Mouse (Mus musculus): ENCODE measurements at regions not wholly inside any gene's neighbourhood (a gene's known extent, or its start where the extent isn't known, plus 50 kb on each side); places are given as distances from the start of the nearest gene placed in this dataset.

DNA sequence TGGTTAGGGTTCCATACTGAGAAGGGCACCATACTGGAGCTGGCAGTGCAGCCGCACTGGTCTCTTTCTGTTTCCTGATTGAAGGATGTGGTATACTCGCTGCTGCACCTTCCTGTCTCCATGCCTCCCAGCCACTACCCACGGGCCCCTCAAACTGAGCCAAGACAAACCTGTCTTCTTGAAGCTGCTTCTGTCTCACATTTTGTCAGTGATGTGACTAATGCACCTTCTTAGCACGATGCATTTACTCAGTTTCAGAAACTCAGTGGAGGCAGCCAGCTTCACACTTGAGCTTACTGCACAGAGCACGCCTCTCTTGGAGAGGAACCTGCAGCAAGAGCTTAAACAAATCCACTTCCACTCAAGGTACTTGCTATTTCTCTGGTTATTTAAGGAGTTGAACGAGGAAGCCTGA, 293.6 kb downstream of the Spry2 start:
- no peak for ATAC-seq (ENCODE audit: extremely low read depth, insufficient number of reproducible peaks, low FRiP score, poor library complexity, severe bottlenecking)

DNA sequence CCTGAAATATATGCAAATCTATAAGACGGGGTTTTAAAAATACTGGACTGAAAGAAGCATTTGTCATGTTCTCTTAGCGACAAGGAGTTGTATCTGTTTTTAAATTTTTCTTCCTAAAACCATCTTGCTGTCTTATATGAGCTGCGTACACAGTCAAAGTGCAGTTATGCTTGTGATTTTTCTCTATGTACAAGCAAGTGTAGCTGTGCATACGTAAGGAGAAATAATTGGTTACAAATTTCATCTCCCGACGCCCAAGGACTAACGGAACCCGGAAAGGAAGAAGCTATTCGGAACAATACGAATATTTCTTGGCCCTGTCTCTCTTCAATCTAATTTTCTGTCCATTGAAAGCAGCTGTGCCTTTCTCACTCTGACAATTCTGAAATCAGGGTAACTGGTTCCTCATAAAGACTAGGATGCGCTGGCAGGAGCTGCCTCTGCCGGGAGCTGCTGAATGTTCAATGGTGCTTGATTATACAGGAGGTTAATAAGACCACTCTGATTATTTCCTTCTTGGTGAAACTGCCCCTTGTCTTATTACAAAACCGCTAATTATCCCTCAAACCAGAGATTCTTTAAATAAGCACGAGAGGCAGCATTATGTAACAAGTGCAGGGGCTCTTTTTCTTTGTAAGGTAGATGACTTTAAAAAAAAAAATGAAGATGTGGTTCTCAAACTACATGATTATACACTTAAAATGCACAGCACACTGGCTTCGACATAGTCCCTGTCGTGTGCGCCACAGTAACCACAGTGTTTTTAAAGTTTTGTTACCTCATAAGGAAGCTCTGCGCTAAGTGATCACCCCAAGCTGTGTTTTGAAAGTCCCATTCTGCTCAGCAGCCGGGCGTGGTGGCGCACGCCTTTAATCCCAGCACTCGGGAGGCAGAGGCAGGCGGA, 296.8 kb downstream of the Spry2 start:
- ATAC-seq (ENCODE audit: extremely low read depth, insufficient number of reproducible peaks, low FRiP score, poor library complexity, severe bottlenecking): no peak

DNA sequence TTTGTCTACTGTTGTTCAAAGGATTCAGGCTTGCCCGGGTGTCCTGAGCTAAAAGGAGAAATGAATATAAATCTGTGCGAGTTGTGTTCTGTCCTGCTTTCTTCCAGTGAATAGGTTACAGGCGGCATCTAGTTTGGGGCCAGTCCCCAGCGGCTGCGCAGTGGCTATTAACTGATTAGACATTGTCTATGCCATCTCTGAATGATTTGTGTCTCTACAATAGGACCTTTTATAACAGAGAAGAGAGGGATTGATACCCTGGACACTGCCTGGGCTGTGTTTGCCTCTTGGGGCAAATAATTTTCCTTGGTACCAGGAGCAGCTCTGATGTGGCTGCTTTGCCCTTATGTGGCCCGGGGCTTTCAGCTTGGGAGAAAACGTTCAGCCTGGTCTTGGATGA, 306.9 kb downstream of the Spry2 start:
- ATAC-seq (ENCODE audit: extremely low read depth, insufficient number of reproducible peaks, low FRiP score, poor library complexity, severe bottlenecking): no peak

DNA sequence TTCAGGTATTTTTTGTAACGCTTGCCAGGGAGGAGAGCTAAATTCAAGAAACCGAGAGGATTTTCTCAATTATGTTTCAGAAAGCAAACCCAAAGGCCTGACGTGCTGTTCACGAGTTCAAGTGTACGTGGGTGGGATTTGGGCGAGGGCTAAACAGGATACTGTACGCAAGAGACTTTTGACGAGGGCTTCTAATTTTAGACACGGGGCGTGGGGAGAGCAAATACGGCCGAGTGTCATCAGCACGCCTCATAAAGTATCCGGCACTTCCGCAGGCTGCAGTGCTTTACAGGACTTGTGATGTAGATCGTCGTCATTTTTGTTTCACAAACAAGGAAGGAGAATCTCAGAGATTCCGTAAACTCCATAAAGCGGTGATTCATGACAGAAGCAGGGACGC, 307.4 kb downstream of the Spry2 start:
- ATAC-seq (ENCODE audit: extremely low read depth, insufficient number of reproducible peaks, low FRiP score, poor library complexity, severe bottlenecking): no peak

DNA sequence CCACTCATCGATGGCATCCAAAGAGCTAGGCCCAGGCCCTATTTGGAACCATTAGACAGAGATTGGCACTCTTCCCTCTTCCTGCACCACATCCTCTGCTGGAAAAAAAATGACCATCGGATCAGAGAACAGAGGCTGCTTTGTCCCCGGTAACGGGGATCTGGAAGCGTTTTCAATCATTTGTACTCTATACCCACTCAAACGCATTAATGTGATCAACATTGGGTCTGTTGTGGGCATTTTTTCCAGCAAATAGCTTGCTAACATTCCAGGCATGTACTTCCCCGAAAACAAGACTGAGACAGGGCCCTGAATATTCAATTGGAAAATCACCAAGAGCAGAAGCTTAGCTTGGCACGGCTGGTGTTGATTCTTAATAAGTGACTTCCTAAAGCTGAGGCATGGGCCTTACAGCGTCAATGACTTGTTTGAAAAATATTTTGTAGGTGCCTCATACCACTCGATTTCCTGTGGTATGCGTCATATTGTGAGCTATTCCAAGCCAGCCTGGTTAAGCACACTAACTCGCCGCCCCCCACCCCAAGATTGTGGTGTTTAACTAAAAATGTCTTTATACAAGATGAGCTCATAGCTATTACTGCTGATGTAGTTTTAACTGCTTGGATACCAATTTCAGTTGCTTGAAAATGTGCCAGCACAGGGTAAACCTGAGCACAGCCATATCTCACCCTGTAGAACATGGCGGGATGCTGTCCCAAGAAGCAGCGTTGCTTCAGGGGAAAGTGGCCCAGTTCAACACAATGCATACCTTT, 308.0 kb downstream of the Spry2 start:
- no peak for ATAC-seq (ENCODE audit: extremely low read depth, insufficient number of reproducible peaks, low FRiP score, poor library complexity, severe bottlenecking)

DNA sequence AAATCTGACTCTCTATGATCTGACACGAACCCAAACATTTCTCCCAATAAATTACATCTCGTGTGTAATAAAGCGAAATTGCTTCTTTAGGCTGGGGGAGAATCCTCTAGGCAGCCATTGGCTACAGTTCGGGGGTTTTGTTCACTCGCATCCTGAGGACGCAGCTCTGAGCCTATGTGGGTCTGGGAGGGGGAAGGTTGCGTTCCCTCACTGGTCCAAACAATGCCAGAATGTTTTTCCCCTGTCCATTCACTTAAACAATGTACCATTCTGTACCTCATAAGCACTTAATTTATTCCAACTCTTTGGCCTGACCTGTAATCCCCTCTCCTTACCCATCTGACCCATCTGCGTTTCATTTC, 308.6 kb downstream of the Spry2 start:
- ATAC-seq (ENCODE audit: extremely low read depth, insufficient number of reproducible peaks, low FRiP score, poor library complexity, severe bottlenecking): no peak

DNA sequence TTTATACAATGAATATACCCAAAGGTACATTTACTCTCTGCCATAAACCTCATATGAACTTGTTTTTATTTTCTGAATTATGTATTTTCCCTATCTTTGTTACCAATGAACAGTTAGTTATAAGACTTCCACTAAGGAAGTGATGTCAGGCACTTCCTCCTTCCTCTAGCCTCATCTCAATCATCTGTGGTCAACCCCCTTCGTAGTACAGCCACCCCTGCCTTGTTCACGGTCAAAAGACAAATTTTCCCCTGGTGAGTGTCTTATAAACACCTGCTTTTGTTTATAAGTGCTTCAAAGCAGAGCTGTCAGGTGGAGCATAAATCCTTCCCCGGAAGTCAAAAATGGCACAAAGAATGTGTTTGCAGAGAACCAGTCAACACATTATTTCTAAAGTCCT, 312.0 kb downstream of the Spry2 start:
- no peak for ATAC-seq (ENCODE audit: extremely low read depth, insufficient number of reproducible peaks, low FRiP score, poor library complexity, severe bottlenecking)

DNA sequence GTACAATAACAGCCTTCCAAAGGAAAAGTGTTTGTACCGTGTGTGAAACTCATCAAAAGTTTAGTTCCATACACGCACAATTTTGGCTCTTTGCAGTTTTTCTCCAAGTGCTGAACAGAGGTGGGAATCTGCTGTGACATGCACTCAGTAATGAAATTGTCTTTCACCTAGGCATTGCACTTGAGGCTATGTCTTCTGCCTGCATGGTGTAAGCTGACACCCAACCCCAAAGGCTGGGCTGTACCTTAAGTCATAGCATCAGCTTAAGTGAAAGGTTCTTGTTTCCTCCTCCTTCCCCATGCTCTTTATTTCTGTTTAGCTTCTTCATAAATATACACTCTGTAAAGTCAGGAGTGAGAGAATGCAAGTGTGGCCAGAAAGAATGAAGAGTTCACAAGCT, 313.1 kb downstream of the Spry2 start:
- ATAC-seq (ENCODE audit: extremely low read depth, insufficient number of reproducible peaks, low FRiP score, poor library complexity, severe bottlenecking): no peak

DNA sequence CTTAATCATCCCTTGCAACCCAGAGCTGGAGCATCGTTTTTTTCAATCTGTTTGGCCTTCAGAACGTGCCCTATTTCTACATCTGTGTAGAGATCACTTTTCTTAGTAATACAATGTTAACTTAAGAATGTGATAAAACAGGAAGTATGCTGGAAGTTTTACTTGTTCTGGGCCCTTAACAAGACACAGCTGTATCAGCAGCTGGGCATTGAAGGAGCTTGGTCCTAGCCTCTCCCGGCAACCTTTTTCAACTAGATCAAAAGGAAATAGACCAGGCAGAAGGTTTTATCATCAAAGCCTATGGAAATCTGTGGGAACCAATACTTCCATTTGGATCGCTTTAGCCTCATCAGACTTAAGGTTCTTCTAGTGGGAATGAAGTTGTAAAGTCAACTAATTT, 317.9 kb downstream of the Ndfip2 start:
- no peak for ATAC-seq (ENCODE audit: extremely low read depth, insufficient number of reproducible peaks, low FRiP score, poor library complexity, severe bottlenecking)

DNA sequence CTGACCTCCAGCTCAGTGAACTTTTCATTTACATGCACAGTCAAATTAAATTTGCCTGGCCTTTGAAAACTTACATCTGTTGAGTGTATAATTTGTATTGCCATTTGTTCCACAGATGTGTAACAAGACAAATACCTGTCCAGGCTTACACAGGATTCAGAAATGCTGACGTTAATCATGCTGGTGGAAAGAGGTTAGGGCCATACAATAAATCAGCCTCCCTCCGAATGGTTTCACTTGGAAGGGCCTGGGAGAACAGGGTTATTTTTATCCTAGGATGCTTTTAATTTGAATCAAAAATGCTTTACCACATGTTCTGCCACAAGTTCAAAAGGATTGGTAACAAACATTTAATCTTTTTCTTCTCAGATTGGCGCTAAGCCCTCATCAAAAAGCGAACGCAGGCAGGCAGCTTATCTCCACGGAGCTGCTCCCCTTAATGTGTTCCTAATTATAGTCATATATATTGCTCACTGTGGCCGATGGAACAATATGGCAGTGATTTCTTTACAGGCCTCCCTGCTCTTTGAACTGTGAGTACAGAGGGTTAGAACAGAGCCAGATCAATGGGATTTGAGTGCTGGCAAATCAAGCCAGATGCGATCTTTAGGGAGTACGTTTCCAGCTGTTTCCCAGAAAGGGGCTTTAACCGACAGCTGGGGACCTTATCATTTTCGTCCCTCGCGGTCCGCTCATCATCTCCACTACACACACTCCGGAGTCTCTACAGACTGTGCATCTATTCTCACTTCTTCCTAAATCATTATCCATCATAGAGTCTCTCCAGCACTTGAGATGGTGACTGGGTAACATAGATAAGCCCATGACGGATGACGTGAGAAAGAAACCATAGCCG, 313.9 kb downstream of the Ndfip2 start:
- no peak for ATAC-seq (ENCODE audit: extremely low read depth, insufficient number of reproducible peaks, low FRiP score, poor library complexity, severe bottlenecking)

DNA sequence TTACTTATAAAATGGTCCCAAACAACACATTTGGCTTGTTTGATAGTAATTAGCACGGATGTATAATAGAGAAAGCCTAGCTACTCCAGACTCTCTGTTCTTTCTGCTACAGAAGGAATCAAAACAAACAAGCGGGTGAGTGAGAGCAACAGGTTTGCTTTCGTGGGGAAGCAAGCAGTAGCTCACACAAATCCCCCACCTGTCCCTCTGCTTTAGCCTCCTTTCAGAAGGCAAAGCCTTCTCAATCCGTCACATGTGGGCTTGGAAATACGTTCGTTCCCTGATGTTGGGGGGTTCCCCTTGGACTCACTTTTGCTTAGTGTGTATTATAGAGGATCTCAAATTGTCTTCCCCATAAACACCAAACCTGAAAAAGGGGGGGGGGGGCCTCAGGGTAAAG, 311.8 kb downstream of the Ndfip2 start:
- no peak for ATAC-seq (ENCODE audit: extremely low read depth, insufficient number of reproducible peaks, low FRiP score, poor library complexity, severe bottlenecking)

DNA sequence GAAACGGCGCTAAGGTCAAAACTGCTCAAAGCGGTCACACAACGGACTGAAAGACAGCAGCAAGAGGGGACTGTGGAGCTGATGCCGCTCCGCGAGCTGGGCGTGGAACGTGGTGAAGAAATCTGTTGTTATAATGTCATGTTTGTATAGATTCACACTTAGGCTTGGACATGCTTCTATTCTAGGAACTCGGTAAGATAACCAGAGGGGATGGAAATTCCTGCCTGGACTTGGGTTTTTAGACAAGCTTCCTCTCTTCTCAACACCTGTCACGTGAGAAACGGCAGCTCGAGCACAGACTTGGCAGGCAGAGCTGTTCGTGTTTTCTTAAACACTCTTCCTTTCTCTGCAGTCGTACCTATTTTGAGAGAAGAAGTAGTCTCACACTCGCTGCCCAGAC, 307.5 kb downstream of the Ndfip2 start:
- no peak for ATAC-seq (ENCODE audit: extremely low read depth, insufficient number of reproducible peaks, low FRiP score, poor library complexity, severe bottlenecking)

DNA sequence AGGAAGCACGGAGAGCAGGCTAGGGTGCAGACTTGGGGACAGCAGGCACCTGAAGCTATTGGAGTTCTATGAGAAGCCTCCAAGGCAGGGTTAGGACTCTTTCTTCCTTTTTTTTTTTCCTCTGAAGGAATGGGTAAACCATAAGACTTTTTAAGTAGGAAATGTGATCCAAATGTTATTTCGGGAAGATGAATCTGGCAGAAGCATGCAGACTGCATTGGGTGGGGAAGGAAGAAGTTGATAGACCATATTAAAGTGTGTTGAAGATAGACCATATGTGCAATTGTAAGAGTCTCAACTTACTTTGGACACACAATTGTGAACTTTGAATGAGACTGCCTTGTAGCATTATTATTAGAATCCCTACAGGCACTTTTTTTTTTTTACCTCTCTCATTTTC, 304.5 kb downstream of the Ndfip2 start:
- no peak for ATAC-seq (ENCODE audit: extremely low read depth, insufficient number of reproducible peaks, low FRiP score, poor library complexity, severe bottlenecking)

DNA sequence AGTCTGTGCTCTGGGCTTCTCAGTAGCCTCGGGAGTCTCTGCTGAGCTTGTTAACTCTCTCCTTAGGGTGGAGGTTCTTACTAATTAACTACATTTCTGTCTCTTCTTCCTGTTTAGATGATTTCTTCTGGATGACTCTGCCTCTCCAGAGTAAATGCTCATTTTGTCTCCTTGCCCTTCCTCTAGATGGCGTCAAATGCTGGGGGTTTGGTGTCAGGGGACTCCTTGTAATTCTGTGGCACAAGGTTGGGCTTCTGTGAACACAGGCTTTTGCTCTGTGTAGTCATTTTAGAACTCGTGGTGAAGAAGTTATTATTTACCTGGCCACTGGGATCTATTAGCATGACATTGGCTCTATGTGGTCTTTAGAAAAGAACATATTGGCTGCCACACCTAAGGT, 298.4 kb downstream of the Ndfip2 start:
- no peak for ATAC-seq (ENCODE audit: extremely low read depth, insufficient number of reproducible peaks, low FRiP score, poor library complexity, severe bottlenecking)

DNA sequence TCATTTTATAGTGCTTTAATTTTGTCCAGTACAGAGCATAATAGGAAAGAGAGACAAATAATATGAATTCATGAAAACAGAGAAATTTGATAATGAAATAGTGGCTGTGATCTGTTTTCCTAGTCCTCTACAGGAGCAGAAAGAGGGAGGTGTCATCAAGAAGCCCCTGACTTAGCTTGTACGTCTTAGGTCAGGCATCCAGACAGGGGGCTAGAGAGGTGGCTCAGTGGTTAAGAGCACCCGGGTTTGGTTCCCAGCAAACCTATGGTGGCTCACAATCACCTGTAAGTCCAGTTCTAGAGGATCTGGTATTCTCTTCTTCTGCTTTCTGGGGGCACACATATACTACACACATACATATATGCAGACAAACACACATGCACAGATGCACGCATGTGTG, 285.7 kb downstream of the Ndfip2 start:
- no peak for ATAC-seq (ENCODE audit: extremely low read depth, insufficient number of reproducible peaks, low FRiP score, poor library complexity, severe bottlenecking)

DNA sequence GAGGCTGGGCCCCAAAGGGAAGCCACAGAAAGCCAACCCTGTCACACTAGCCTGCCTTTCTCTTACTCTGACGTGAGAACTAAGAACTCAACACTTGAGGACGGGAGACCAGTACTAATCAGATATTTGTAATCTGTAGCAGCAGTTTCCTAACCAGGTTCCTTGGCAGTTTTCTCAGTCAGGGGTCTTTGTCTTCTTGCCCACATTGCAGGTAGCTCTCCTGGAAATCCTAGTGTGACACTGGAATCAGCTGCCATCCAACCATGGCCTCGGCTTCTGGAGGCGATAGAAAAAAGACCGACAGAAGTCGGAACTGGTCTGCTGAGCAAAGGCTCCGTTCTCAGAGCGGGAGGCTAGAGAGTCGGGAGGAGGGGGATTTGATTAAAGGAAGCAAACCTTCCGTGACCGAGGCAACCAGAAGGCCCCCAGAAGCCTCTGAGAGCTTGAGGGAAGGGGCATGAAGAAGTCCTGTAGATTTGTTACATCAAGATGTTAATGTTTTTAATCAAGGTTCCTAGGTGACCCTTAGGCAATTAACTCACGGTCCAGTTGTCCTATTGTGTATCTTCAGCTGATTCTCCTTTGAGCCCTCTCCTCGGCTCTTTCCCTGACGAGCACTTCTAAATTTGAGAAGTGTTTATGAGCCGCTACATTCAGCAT, 284.2 kb downstream of the Ndfip2 start:
- ATAC-seq (ENCODE audit: extremely low read depth, insufficient number of reproducible peaks, low FRiP score, poor library complexity, severe bottlenecking): no peak

DNA sequence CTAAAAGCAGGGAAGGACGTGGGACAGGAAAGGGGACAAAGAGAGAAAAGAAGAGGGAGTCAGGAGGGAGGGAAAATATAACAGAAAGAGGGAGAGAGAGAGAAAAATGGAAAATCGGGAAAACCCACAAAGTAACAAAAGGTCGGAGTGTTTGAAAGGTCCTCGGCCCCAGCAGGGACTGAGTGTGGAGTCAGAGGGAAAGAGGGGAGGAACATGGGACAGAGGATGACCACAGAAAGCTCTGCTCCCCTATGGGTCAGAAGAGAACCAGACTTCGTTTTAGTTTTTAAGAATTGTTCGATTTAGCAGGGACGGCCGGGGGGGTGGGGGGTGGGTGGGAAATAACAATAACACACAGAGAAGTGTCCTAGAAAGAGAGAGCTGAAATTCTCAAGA, 283.7 kb downstream of the Ndfip2 start:
- ATAC-seq (ENCODE audit: extremely low read depth, insufficient number of reproducible peaks, low FRiP score, poor library complexity, severe bottlenecking): no peak

DNA sequence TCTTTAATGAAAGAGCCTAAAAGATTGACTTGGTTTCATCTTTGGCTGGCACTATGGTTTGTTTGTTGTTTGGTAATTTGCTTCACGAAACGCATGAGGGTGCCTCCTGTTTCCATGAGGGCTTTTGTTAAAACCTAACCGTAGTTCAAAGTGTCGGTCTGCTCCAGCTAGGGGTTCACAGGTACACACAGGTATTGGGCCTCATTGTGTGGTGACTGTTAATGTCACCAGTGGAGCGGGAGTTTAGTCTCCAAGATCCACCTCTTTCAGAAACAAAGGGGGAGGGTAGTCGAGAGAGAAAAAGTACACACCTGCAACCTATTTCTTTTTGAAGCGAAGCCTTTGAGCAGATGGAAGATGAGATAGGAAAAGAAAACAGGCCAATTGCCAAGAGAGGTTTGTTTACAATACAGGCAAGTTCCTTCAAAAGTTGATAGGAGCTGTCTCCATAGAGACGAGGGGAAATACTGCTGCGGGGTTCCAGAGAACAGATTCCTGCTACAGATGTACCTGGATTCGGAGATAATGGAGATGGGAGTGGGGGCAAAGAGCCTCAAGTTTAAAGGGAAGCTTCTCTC, 273.9 kb downstream of the Ndfip2 start:
- no peak for ATAC-seq (ENCODE audit: extremely low read depth, insufficient number of reproducible peaks, low FRiP score, poor library complexity, severe bottlenecking)

DNA sequence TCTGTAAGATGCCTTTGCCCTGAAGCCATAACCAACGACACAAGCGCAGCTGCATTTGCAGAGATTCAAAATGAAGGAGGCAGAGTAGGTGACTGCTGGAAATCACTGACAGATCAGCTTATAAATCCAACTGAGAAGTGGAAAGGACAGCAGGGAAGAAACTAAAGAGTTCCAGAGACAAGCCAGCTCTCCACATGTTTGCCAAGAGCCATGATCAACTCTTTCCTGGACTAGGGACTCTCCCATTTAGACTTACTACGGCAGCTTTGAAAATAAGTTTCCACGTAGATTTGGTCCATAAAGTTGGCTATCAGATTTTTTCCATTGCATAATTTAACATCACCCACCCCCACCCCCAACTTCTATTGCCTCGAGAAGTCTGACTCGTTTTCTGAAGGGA, 269.7 kb downstream of the Ndfip2 start:
- no peak for ATAC-seq (ENCODE audit: extremely low read depth, insufficient number of reproducible peaks, low FRiP score, poor library complexity, severe bottlenecking)
